18 mouse cellular contexts compared by ENCODE assay signal in genomic region chr11:24158026-24158425, GRCm38 (mm10).
A peak's percentile ranks its signal among the peaks of the same experiment; 100 is the strongest.
DNase-seq lines count a peak whose midpoint lies in the region; ATAC-seq and TF ChIP-seq lines count a peak whose summit lies in the region.
"Had no signal": no experiment of that assay in that cellular context is flagged by ENCODE, and none has a peak within 500 bp of the region (broad histone marks: within the 10 kb centered on the region; RNA-seq: fewer than 3 reads in every experiment).

No protein-coding gene starts in this region.

- H3K4me3 ChIP-seq in forebrain, postnatal 0 days (ENCODE audit: low read depth, low read length): no peak overlapping the region
- no peak overlapping the region for H3K4me3 ChIP-seq in forebrain, embryonic 14.5 days (ENCODE audit: low read depth, low read length)
- no peak overlapping the region for H3K4me3 ChIP-seq in liver, embryonic 13.5 days (replicated peaks)
- H3K4me3 ChIP-seq in liver, embryonic 12.5 days: no peak overlapping the region
- no peak overlapping the region for H3K4me3 ChIP-seq in MEL (ENCODE audit: control insufficient read depth in 1 of 2, insufficient read depth in 1 of 2, low read depth in 2 of 2, low read length in 2 of 2)
- H3K4me3 ChIP-seq in neural tube, embryonic 15.5 days (replicated peaks): no peak overlapping the region
- H3K4me3 ChIP-seq: embryonic facial prominence, embryonic 12.5 days; forebrain, embryonic 12.5 days; heart, embryonic 10.5 days; hindbrain, embryonic 15.5 days had no signal

- no peak for TF ChIP-seq CTCF in forebrain, postnatal 0 days (IDR thresholded peaks at IDR 0.05; ENCODE audit: low read depth)
- no peak for TF ChIP-seq CTCF in MEL (IDR thresholded peaks at IDR 0.05 in 2 of 3, conservative IDR thresholded peaks at IDR 0.05 in 1 of 3; ENCODE audit: control insufficient read depth in 1 of 3, insufficient read depth in 1 of 3, low read depth in 2 of 3, low read length in 3 of 3, poor library complexity in 1 of 3, severe bottlenecking in 1 of 3)

- no peaks in the 10 kb centered on the region for H3K9me3 ChIP-seq in forebrain, postnatal 0 days (ENCODE audit: low read length)
- H3K9me3 ChIP-seq in forebrain, embryonic 14.5 days (replicated peaks; ENCODE audit: control insufficient read depth, low read length): no peaks in the 10 kb centered on the region
- H3K9me3 ChIP-seq in liver, embryonic 13.5 days (replicated peaks): no peaks in the 10 kb centered on the region
- H3K9me3 ChIP-seq in liver, embryonic 12.5 days (replicated peaks): no peaks in the 10 kb centered on the region
- no peaks in the 10 kb centered on the region for H3K9me3 ChIP-seq in MEL (replicated peaks; ENCODE audit: insufficient read depth, low read length)
- H3K9me3 ChIP-seq in neural tube, embryonic 15.5 days (replicated peaks): no peaks in the 10 kb centered on the region
- H3K9me3 ChIP-seq: embryonic facial prominence, embryonic 12.5 days; forebrain, embryonic 12.5 days; heart, embryonic 10.5 days; hindbrain, embryonic 15.5 days had no signal

- H3K27me3 ChIP-seq in forebrain, postnatal 0 days (ENCODE audit: insufficient read depth, low read length): no peaks in the 10 kb centered on the region
- no peaks in the 10 kb centered on the region for H3K27me3 ChIP-seq in forebrain, embryonic 14.5 days (replicated peaks; ENCODE audit: control insufficient read depth, insufficient read depth, low read length)
- no peaks in the 10 kb centered on the region for H3K27me3 ChIP-seq in liver, embryonic 13.5 days
- H3K27me3 ChIP-seq in liver, embryonic 12.5 days (replicated peaks): no peaks in the 10 kb centered on the region
- no peaks in the 10 kb centered on the region for H3K27me3 ChIP-seq in MEL (ENCODE audit: control insufficient read depth in 1 of 2, insufficient read depth in 2 of 2, low read length in 2 of 2)
- no peaks in the 10 kb centered on the region for H3K27me3 ChIP-seq in neural tube, embryonic 15.5 days (replicated peaks)
- H3K27me3 ChIP-seq: CH12.LX; embryonic facial prominence, embryonic 12.5 days; forebrain, embryonic 12.5 days; hindbrain, embryonic 15.5 days had no signal

- WGBS in forebrain, postnatal 0 days: 63% methylated on average over 9 of the region's 9 CpGs
- WGBS in forebrain, embryonic 14.5 days: 53% methylated on average over 9 of the region's 9 CpGs
- 40% methylated on average over 9 of the region's 9 CpGs for WGBS in liver, embryonic 13.5 days (ENCODE audit: insufficient replicate concordance)
- WGBS in liver, embryonic 12.5 days (ENCODE audit: insufficient replicate concordance): 43% methylated on average over 9 of the region's 9 CpGs
- 37% methylated on average over 9 of the region's 9 CpGs for whole genome bisulfite sequencing in neural tube, embryonic 15.5 days

- TF ChIP-seq POLR2A in MEL (IDR thresholded peaks at IDR 0.05; ENCODE audit: control insufficient read depth in 1 of 2, insufficient read depth in 1 of 2, low read depth in 1 of 2, low read length in 2 of 2, poor library complexity in 1 of 2): no peak; a peak in 1 of 4 replicates

- H3K36me3 ChIP-seq in forebrain, postnatal 0 days (ENCODE audit: insufficient read depth): peaks cover 5% of the 10 kb centered on the region; the same call in 1 of the 2 replicates
- peaks cover 29% of the 10 kb centered on the region for H3K36me3 ChIP-seq in forebrain, embryonic 14.5 days (ENCODE audit: control insufficient read depth, insufficient read depth, low read length)
- H3K36me3 ChIP-seq in liver, embryonic 13.5 days: peaks cover 69% of the 10 kb centered on the region
- peaks cover 84% of the 10 kb centered on the region for H3K36me3 ChIP-seq in liver, embryonic 12.5 days
- peaks cover 38 to 39% of the 10 kb centered on the region in 2 experiments for H3K36me3 ChIP-seq in MEL (ENCODE audit: control insufficient read depth in 1 of 2, insufficient read depth in 2 of 2, low read length in 2 of 2)
- H3K36me3 ChIP-seq in neural tube, embryonic 15.5 days: 0 out of 2 replicates have a peak, but pooled peaks cover 3% of the 10 kb centered on the region
- H3K36me3 ChIP-seq: hindbrain, embryonic 15.5 days had no signal

- peaks cover 31% of the 10 kb centered on the region for H3K4me1 ChIP-seq in forebrain, postnatal 0 days (ENCODE audit: insufficient read depth)
- peaks cover 46% of the 10 kb centered on the region for H3K4me1 ChIP-seq in forebrain, embryonic 14.5 days (ENCODE audit: control insufficient read depth, insufficient read depth, low read length)
- peaks cover 43% of the 10 kb centered on the region for H3K4me1 ChIP-seq in liver, embryonic 13.5 days (replicated peaks)
- H3K4me1 ChIP-seq in liver, embryonic 12.5 days: peaks cover 46% of the 10 kb centered on the region
- H3K4me1 ChIP-seq in MEL (ENCODE audit: control insufficient read depth in 1 of 2, insufficient read depth in 2 of 2, low read length in 2 of 2): peaks cover 10 to 13% of the 10 kb centered on the region in 2 experiments; a peak in 3 of 4 replicates
- H3K4me1 ChIP-seq in neural tube, embryonic 15.5 days: peaks cover 65% of the 10 kb centered on the region

- H3K79me2 ChIP-seq in MEL (ENCODE audit: control insufficient read depth, insufficient read depth, low read length, poor library complexity): peaks cover 47% of the 10 kb centered on the region

- H3K27ac ChIP-seq in forebrain, postnatal 0 days (ENCODE audit: low read depth, low read length): 0 out of 2 replicates have a peak overlapping the region, but pooled peaks have one; percentile 1
- no peak overlapping the region for H3K27ac ChIP-seq in forebrain, embryonic 14.5 days (ENCODE audit: low read depth, low read length)
- H3K27ac ChIP-seq in liver, embryonic 13.5 days: no peak overlapping the region
- H3K27ac ChIP-seq in liver, embryonic 12.5 days: no peak overlapping the region
- peak overlapping the region; percentile 28 for H3K27ac ChIP-seq in MEL (ENCODE audit: control insufficient read depth, low read depth, low read length)
- peak overlapping the region; percentile 41; the same call in 1 of the 2 replicates for H3K27ac ChIP-seq in neural tube, embryonic 15.5 days (replicated peaks)
- H3K27ac ChIP-seq: embryonic facial prominence, embryonic 12.5 days; forebrain, embryonic 12.5 days; heart, embryonic 10.5 days; hindbrain, embryonic 15.5 days had no signal

- no peak overlapping the region for H3K4me2 ChIP-seq in forebrain, postnatal 0 days (ENCODE audit: low read depth)
- H3K4me2 ChIP-seq in forebrain, embryonic 14.5 days (ENCODE audit: low read length): no peak overlapping the region
- H3K4me2 ChIP-seq in liver, embryonic 13.5 days: no peak overlapping the region
- no peak overlapping the region for H3K4me2 ChIP-seq in liver, embryonic 12.5 days
- no peak overlapping the region for H3K4me2 ChIP-seq in neural tube, embryonic 15.5 days
- H3K4me2 ChIP-seq: embryonic facial prominence, embryonic 12.5 days; forebrain, embryonic 12.5 days; hindbrain, embryonic 15.5 days had no signal

- peak; percentile 47 to 78; a peak in 3 of 4 replicates for TF ChIP-seq EP300 in MEL (IDR thresholded peaks at IDR 0.05; ENCODE audit: low read depth in 1 of 2, low read length in 2 of 2)

- no peak for TF ChIP-seq RAD21 in MEL (IDR thresholded peaks at IDR 0.05; ENCODE audit: low read depth, low read length)

- DNase-seq in forebrain, postnatal 0 days: no peak
- DNase-seq in forebrain, embryonic 14.5 days (ENCODE audit: low spot score): no peak
- no peak for DNase-seq in liver, embryonic 13.5 days
- peak; percentile 53 for DNase-seq in MEL (ENCODE audit: low read depth, low spot score)
- DNase-seq: adrenal gland, adult 8-10 months; adrenal gland, postnatal 36 days; cerebellum, adult 8-10 months; cerebellum, postnatal 14 days; heart, adult 18-20 months; heart, postnatal 14 days had no signal

- ATAC-seq in forebrain, postnatal 0 days: no peak
- no peak for ATAC-seq in forebrain, embryonic 14.5 days
- ATAC-seq in liver, embryonic 13.5 days (ENCODE audit: low read depth): peak; percentile 55
- ATAC-seq in liver, embryonic 12.5 days: no peak
- no peak; the same call in 1 of the 2 replicates for ATAC-seq in neural tube, embryonic 15.5 days (ENCODE audit: low FRiP score)
- no peak for ATAC-seq in CD4-positive, CD25-positive, alpha-beta regulatory T cell, adult 4 months

- H3K9ac ChIP-seq in forebrain, postnatal 0 days: no peak overlapping the region
- H3K9ac ChIP-seq in forebrain, embryonic 14.5 days (ENCODE audit: low read length): no peak overlapping the region
- no peak overlapping the region for H3K9ac ChIP-seq in liver, embryonic 13.5 days
- no peak overlapping the region for H3K9ac ChIP-seq in liver, embryonic 12.5 days
- no peak overlapping the region for H3K9ac ChIP-seq in MEL (ENCODE audit: control insufficient read depth, low read depth, low read length, poor library complexity, severe bottlenecking)
- no peak overlapping the region for H3K9ac ChIP-seq in neural tube, embryonic 15.5 days (replicated peaks)
- H3K9ac ChIP-seq: embryonic facial prominence, embryonic 12.5 days; forebrain, embryonic 12.5 days; hindbrain, embryonic 15.5 days had no signal

TF ChIP-seq in MEL, 35 proteins besides CTCF, POLR2A, EP300 and RAD21 (continues in another document):
- TF ChIP-seq ZMIZ1 (IDR thresholded peaks at IDR 0.05; ENCODE audit: low read depth, low read length): no peak
- TF ChIP-seq ETS1 (IDR thresholded peaks at IDR 0.05; ENCODE audit: low read depth, low read length): peak; percentile 74
- TF ChIP-seq MXI1 (IDR thresholded peaks at IDR 0.05; ENCODE audit: low read depth, low read length): no peak
- TF ChIP-seq HCFC1 (IDR thresholded peaks at IDR 0.05; ENCODE audit: low read depth, low read length): no peak
- TF ChIP-seq USF1 (IDR thresholded peaks at IDR 0.05; ENCODE audit: low read depth, low read length): no peak
- 0 out of 2 replicates have a peak, but pooled peaks have one; percentile 48 for TF ChIP-seq RCOR1 (IDR thresholded peaks at IDR 0.05; ENCODE audit: low read depth, low read length)
- TF ChIP-seq TBP (IDR thresholded peaks at IDR 0.05; ENCODE audit: low read depth, low read length): no peak
- no peak for TF ChIP-seq GABPA (IDR thresholded peaks at IDR 0.05; ENCODE audit: low read depth, low read length)
- TF ChIP-seq MAFK (IDR thresholded peaks at IDR 0.05; ENCODE audit: borderline replicate concordance, low read depth, low read length): no peak
- no peak for TF ChIP-seq MYB (IDR thresholded peaks at IDR 0.05; ENCODE audit: low read depth, low read length)
- no peak for TF ChIP-seq NELFE (IDR thresholded peaks at IDR 0.05; ENCODE audit: low read depth, low read length)
- peak; percentile 33; the same call in 1 of the 2 replicates for TF ChIP-seq GATA1 (IDR thresholded peaks at IDR 0.05; ENCODE audit: low read depth, low read length)
- no peak for TF ChIP-seq MAX (IDR thresholded peaks at IDR 0.05; ENCODE audit: low read length)
- no peak for TF ChIP-seq JUND (IDR thresholded peaks at IDR 0.05; ENCODE audit: low read depth, low read length)
- TF ChIP-seq SMC3 (IDR thresholded peaks at IDR 0.05; ENCODE audit: low read depth, low read length): peak; percentile 4; the same call in 1 of the 2 replicates
- TF ChIP-seq KAT2A (conservative IDR thresholded peaks at IDR 0.05; ENCODE audit: low read depth, low read length): no peak; the same call in 1 of the 2 replicates
- no peak for TF ChIP-seq ZC3H11A (IDR thresholded peaks at IDR 0.05; ENCODE audit: low read depth, low read length)

Comparison
In these comparisons a context has a peak if more than half of its experiments do, and no peak if none do; other contexts are left out.
1. H3K27ac ChIP-seq: peak in forebrain, postnatal 0 days (single experiment), MEL (single experiment) and neural tube, embryonic 15.5 days (single experiment); none in forebrain, embryonic 14.5 days (single experiment), liver, embryonic 13.5 days (single experiment) and liver, embryonic 12.5 days (single experiment).